Mouse (Mus musculus) lung, embryonic 16.5 days (tissue): Measurements from ENCODE around the gene Adamts16. TPM values are rescaled to one million over a fixed set of nuclear protein-coding genes. Genes with fewer than 3 reads are reported as not detected.
"Not testable (repeated sequence)": the region's sequence is repeated elsewhere in the genome, so short reads cannot be mapped to it uniquely, and the experiment has no call there.

Experiments
- ATAC-seq: fragments of 200-750 bp; cut with Nextera tagmentation; 2 replicates; pipeline ENCODE4 v1.8.0; 2017; ENCODE audit warnings: low read depth, mild to moderate bottlenecking, moderate library complexity
- H3K27ac ChIP-seq: fragments of 300-500 bp; sonication (generic); 2 replicates; pipeline ENCODE4 v1.5.1; 2014; ENCODE audit warnings: mild to moderate bottlenecking, control low read depth, low read length
- H3K27me3 ChIP-seq: fragments of 300-500 bp; sonication (generic); 2 replicates; pipeline ENCODE4 v1.6.1; 2014; ENCODE audit warnings: low read depth, low read length, mixed read lengths; ENCODE audit not compliant: control insufficient read depth, insufficient read depth
- H3K36me3 ChIP-seq: fragments of 300-500 bp; sonication (generic); 2 replicates; pipeline ENCODE4 v1.6.1; 2014; ENCODE audit warnings: low read length; ENCODE audit not compliant: control insufficient read depth, insufficient read depth
- H3K4me1 ChIP-seq: fragments of 300-500 bp; sonication (generic); replicated peaks from 2 replicates; pipeline ENCODE4 v1.6.1; 2014; ENCODE audit warnings: low read length, mixed read lengths; ENCODE audit not compliant: control insufficient read depth, insufficient read depth
- H3K4me2 ChIP-seq: fragments of 300-500 bp; sonication (generic); 2 replicates; pipeline ENCODE4 v1.6.1; 2014; ENCODE audit warnings: low read depth, low read length, control low read depth
- H3K4me3 ChIP-seq: fragments of 300-500 bp; sonication (generic); 2 replicates; pipeline ENCODE4 v1.5.1; 2014; ENCODE audit warnings: mild to moderate bottlenecking, low read length, control low read depth
- H3K9ac ChIP-seq: fragments of 300-500 bp; sonication (generic); 2 replicates; pipeline ENCODE4 v1.6.1; 2014; ENCODE audit warnings: low read length, control low read depth
- H3K9me3 ChIP-seq: fragments of 300-500 bp; sonication (generic); 2 replicates; pipeline ENCODE4 v1.6.1; 2016; ENCODE audit warnings: low read length; ENCODE audit not compliant: control insufficient read depth
- WGBS: fragments of 180-500 bp; shearing (Covaris S2); extraction: QIAGEN DNeasy Blood & Tissue Kit; methylation state at CpG from one replicate; pipeline ENCODE4 v1.1.7; 2014; 5-methylcytosine and 5-hydroxymethylcytosine counted together
- polyA plus RNA-seq: library from polyadenylated mRNA; unstranded; fragments of >200 nt; fragmentation: Nextera tagmentation; extraction: Ambion mirVana; gene quantifications from 2 replicates; pipeline ENCODE4 v1.2.1, GENCODE M21; 2015

The Adamts16 gene
- 0.05 and 0.10 TPM in 2 replicates for polyA plus RNA-seq

DNA sequence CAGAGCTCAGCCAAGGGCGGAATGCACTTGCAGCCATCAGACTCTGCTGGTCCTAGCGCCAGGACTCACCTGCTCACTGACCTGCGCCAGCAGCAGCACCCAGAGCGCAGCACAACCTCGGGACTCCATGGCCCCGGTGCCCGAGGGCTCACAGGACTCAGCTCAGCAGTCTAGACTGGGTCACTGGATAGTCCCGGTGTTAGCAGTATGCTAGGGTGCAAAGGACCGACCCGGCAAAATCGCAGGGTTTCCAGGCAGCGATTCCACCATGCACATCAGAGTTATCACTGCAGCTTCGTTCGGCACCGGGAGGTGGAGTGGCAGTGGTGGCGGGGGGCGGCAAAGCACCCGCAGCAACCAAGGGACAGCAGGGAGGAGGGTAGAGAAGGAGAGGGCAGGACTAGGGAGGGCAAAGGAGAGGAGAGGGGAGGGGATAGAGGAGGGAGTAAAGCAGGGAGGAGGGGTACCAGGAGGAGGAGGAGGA is at the start of gene Adamts16:
Gene Adamts16 (minus strand): TSS at position 391 of the 484 bp plus-strand sequence.
- H3K27me3 ChIP-seq: peaks cover 28% of the 10 kb centered on the region
- ATAC-seq: peak; percentile 28; the same call in 1 of the 2 replicates
- peak within 1 kb of the TSS; percentile 49 for H3K4me2 ChIP-seq
- H3K4me1 ChIP-seq: no peaks in the 10 kb centered on the region
- 5% methylated on average over 18 of the region's 18 CpGs for WGBS
- H3K36me3 ChIP-seq: no peaks in the 10 kb centered on the region
- H3K27ac ChIP-seq: no peak within 1 kb of the TSS
- H3K9ac ChIP-seq: no peak within 1 kb of the TSS
- no peaks in the 10 kb centered on the region for H3K9me3 ChIP-seq
- H3K4me3 ChIP-seq: peak within 1 kb of the TSS; percentile 30

- H3K4me2 ChIP-seq: no peak overlapping the region
- H3K9me3 ChIP-seq: no peaks in the 10 kb centered on the region
- no peak for ATAC-seq
- no peaks in the 10 kb centered on the region for H3K36me3 ChIP-seq
- H3K27me3 ChIP-seq: no peaks in the 10 kb centered on the region
- no peak overlapping the region for H3K27ac ChIP-seq
- H3K4me3 ChIP-seq: no peak overlapping the region
- peaks cover 7% of the 10 kb centered on the region for H3K4me1 ChIP-seq
- H3K9ac ChIP-seq: no peak overlapping the region
- WGBS: 66% methylated on average over 1 of the region's 1 CpGs
These were observed 45.5 kb upstream of the Adamts16 start for GRCm38 (mm10) chr13:70887136-70887535.

- no peak for ATAC-seq
- Histone ChIP-seq H3K4me1 (peaks cover 7% of the 10 kb centered on the region), H3K27ac (no peak overlapping the region), H3K36me3 (no peaks in the 10 kb centered on the region), H3K9ac (no peak overlapping the region), H3K4me2 (no peak overlapping the region), H3K4me3 (no peak overlapping the region), H3K27me3 (no peaks in the 10 kb centered on the region), H3K9me3 (no peaks in the 10 kb centered on the region)
- 72% methylated on average over 2 of the region's 2 CpGs for WGBS
These were observed 43.4 kb upstream of the Adamts16 start for GRCm38 (mm10) chr13:70885006-70885405.

DNA sequence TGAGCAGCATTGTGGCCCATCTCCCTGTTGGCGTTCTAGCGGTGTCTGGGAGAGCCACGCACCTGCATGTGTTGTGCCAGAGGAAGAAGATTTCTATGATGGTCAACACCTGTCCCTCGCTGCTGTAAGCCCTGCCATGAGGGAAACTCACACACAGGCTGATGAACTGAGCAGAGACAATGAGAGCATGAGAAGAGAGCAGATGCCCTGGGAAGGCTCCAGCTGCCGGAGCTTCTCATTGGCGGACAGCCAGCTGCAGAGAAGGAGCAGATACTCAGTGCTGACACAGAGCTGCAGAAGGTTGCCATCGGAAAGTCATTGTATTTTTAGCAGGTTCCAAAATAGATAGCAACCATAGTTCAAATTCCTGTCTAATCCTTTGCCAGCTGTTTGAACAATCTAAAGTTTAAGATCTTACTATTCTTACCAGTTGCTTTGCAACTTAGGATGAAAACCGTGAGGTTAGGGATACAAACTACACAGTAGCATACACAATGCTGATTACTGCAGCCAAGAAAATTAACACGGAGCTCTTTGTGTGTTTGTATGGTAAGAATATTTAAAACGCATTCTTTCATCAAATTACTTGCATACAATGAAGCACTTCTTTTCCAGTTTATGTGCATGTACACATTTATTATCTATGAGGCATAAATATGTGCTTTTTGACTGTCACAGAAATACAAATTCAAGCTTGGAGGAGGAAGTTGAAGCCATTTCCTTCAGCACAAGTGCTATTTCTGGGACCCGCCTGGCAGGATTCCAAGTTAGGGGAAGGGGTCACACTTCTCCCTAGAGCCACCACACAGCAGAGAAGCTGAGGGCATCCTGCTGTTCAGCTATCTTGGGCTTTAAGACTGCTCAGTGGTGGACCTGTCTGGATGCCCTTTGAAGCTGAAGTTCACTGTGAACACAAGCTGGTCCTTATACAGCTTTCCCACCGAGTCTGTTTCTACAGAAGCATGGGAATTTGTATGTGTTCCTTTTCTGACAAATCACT is 42.6 kb upstream of the Adamts16 start:
- H3K9me3 ChIP-seq: no peaks in the 10 kb centered on the region
- no peaks in the 10 kb centered on the region for H3K27me3 ChIP-seq
- H3K27ac ChIP-seq: 0 out of 2 replicates have a peak overlapping the region, but pooled peaks have one; percentile 29
- H3K4me1 ChIP-seq: peaks cover 7% of the 10 kb centered on the region
- ATAC-seq: peak; percentile 86
- WGBS: 33% methylated on average over 12 of the region's 12 CpGs
- peak overlapping the region; percentile 16; the same call in 1 of the 2 replicates for H3K4me2 ChIP-seq
- no peaks in the 10 kb centered on the region for H3K36me3 ChIP-seq
- H3K9ac ChIP-seq: no peak overlapping the region
- H3K4me3 ChIP-seq: no peak overlapping the region

- H3K4me3 ChIP-seq, ATAC-seq, H3K9me3 ChIP-seq, H3K9ac ChIP-seq, H3K4me2 ChIP-seq, H3K27me3 ChIP-seq, H3K27ac ChIP-seq, H3K4me1 ChIP-seq, H3K36me3 ChIP-seq: not testable (repeated sequence)
- 45% methylated on average over 2 of the region's 2 CpGs for WGBS
These were observed 38.4 kb upstream of the Adamts16 start for GRCm38 (mm10) chr13:70879971-70880370.

GRCm38 (mm10) chr13:70877550-70877913 is 35.9 kb upstream of the Adamts16 start:
- Histone ChIP-seq H3K9ac (no peak overlapping the region), H3K27ac (no peak overlapping the region), H3K4me1 (no peaks in the 10 kb centered on the region), H3K27me3 (no peaks in the 10 kb centered on the region), H3K9me3 (no peaks in the 10 kb centered on the region), H3K4me3 (no peak overlapping the region), H3K36me3 (no peaks in the 10 kb centered on the region), H3K4me2 (no peak overlapping the region)
- peak; percentile 73; the same call in 1 of the 2 replicates for ATAC-seq
- WGBS: 61% methylated on average over 1 of the region's 1 CpGs

DNA sequence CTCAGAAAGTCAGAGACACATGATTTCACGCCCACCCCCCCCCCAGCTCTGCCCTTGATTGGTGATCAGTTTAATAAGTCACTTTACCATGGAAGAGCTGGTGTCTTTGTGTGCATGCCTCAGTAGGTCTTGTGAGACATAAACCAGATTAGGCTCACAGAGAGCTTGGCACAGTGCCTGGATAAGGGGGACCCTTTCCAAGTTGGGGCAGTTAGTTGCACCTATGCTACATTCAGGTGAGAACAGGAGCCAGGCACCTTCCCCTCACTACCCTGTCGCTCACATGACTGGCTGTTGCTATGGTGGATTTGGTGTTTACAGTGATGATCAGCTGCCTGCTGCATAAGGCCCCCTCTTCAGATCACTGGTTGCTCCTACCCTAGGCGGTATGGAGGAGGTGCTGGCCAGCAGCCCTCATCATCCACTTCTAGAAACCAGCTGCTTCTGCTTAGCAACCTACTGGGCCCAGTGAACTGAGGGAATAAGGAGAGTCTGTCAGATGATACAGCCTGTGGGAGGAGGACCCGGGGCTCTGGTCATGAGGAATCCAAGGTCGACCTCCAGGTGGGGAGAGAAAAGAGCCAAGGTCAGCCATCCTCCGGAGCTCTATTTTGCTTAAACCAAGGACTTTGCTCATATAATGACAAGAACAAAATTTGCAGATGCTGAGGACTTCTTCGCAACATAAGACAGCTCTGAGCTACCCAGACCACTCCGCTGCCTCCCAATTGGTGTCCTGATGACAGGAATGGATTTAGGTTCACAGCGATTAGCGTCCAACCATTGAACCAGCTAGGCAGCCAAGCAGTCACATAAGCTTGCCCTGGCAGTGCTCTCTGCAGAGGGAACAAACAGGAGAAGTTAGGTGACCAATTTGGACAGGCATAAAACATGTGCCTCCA is 35.3 kb upstream of the Adamts16 start:
- H3K27ac ChIP-seq: no peak overlapping the region

DNA sequence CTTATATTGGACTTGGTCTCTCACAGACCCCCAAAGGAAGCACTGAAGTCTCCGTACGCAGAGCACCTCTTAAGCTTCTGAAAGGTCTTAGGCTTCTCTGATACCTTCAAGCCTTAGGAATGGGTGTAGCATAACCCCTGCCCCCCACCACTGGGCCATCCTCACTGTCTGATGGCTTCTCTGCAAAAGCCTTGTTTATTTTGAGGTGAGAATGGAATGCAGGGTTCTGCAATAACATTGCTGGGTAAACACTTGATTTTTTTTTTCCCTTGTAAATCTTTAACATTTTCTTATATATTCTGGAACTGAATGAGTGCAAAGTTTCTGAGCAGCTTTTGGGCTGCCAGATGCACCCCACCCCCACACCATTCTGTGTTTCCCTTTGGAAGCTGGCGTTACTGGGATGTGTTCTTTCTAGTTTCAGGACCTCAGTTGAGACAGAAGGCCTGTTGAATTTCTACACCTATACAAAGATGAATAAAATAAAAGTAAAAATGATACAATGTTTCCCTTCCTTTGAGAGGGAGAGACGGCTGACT is 33.9 kb upstream of the Adamts16 start:
- no peak overlapping the region for H3K27ac ChIP-seq
- 71% methylated on average over 4 of the region's 4 CpGs for WGBS
- no peak overlapping the region for H3K9ac ChIP-seq

More for the DNA sequence above, 35.3 kb upstream of the Adamts16 start:
- 79% methylated on average over 10 of the region's 10 CpGs for WGBS
- Histone ChIP-seq H3K36me3 (no peaks in the 10 kb centered on the region), H3K9me3 (no peaks in the 10 kb centered on the region), H3K27me3 (no peaks in the 10 kb centered on the region), H3K4me2 (no peak overlapping the region), H3K4me1 (no peaks in the 10 kb centered on the region), H3K4me3 (no peak overlapping the region), H3K9ac (no peak overlapping the region)
- no peak for ATAC-seq

More for the DNA sequence above, 33.9 kb upstream of the Adamts16 start:
- Histone ChIP-seq H3K4me2 (no peak overlapping the region), H3K9me3 (no peaks in the 10 kb centered on the region), H3K27me3 (no peaks in the 10 kb centered on the region), H3K4me3 (no peak overlapping the region), H3K4me1 (no peaks in the 10 kb centered on the region), H3K36me3 (no peaks in the 10 kb centered on the region)
- no peak for ATAC-seq
